Mouse (Mus musculus) bone marrow, adult 2 months (tissue): ENCODE measurements at regions not wholly inside any gene's neighbourhood (a gene's known extent, or its start where the extent isn't known, plus 50 kb on each side); places are given as distances from the start of the nearest gene placed in this dataset.

Experiments
- CTCF ChIP-seq: fragments of 200-500 bp; IDR thresholded peaks from 2 replicates; pipeline ENCODE4 v1.5.1; 2011; ENCODE audit warnings: low read length, control low read depth; ENCODE audit not compliant: control insufficient read depth, insufficient read depth
- POLR2A ChIP-seq: fragments of 200-500 bp; IDR thresholded peaks from 2 replicates; pipeline ENCODE4 v1.6.1; 2011; ENCODE audit warnings: low read depth, mild to moderate bottlenecking, control low read depth, low read length, borderline replicate concordance; ENCODE audit not compliant: control insufficient read depth

DNA sequence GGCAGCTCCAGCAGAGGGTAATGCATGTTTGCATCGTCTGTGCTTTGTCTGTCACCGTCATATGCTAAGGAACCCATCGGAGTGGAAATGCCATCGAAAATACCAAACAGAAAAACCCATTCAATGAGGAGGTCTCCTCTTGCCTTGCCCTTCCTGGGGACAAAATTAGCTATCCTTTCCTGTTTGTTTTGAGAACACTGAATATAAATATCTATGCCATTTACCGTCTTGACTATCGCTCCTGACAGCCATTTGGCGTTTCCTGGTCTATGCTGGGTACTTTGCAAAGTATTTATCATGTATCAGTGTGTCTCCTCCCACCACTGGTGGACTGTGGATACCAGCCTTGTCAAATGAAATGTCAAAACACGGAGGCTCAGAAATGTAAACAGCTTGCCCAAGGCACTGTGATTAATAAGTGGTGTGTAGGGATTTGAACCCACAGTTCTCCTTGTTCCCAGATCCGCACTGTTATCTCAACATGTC, 239.2 kb upstream of the Tbx3 start:
- TF ChIP-seq CTCF (no peak), POLR2A (no peak)
